Mouse (Mus musculus): Measurements from ENCODE around the gene Skap2. TPM values are rescaled to one million over a fixed set of nuclear protein-coding genes. Genes with fewer than 3 reads are reported as not detected.
A peak's percentile ranks its signal among the peaks of the same experiment; 100 is the strongest.

The Skap2 gene
- polyA plus RNA-seq, 1 experiment from 2014 or later: 13.5 TPM

DNA sequence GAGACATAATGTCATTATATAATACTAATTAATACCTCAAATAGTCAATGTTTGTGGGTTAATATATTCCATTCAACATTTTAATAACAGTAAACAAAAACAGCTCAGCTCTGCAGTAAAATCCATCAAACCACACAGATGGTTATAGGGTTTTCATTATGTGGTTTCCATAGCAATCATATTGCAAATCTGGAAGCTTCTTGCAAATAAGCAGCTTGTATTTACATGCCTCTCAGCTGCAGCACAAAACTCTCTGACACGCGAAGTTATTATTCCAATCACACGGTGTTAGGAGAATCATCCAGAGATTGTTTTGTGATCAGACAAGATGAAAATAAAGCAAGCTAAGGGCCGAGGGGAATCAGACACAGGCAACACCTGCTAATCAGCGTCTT lies 129.5 kb downstream of the Skap2 start:
- H3K4me3 ChIP-seq: no peak overlapping the region
- no peaks in the 10 kb centered on the region for H3K27me3 ChIP-seq
- no peak overlapping the region for H3K27ac ChIP-seq
- H3K36me3 ChIP-seq: no peaks in the 10 kb centered on the region
- no peak overlapping the region for H3K4me2 ChIP-seq
- H3K9me3 ChIP-seq (replicated peaks): no peaks in the 10 kb centered on the region
- H3K9ac ChIP-seq: no peak overlapping the region
- 81% methylated on average over 5 of the region's 5 CpGs for WGBS
- peaks cover 30% of the 10 kb centered on the region for H3K4me1 ChIP-seq (replicated peaks)
- ATAC-seq (replicated peaks; ENCODE audit: insufficient number of reproducible peaks, insufficient read depth, low FRiP score, low read depth): no peak

- 81% methylated on average over 17 of the region's 17 CpGs for WGBS
These were observed 130.0 kb downstream of the Skap2 start for GRCm38 (mm10) chr6:51882266-51882879.

GRCm38 (mm10) chr6:51881181-51881968 lies 131.0 kb downstream of the Skap2 start:
- H3K4me3 ChIP-seq: no peak overlapping the region
- no peak overlapping the region for H3K9ac ChIP-seq
- H3K36me3 ChIP-seq: no peaks in the 10 kb centered on the region
- no peaks in the 10 kb centered on the region for H3K9me3 ChIP-seq (replicated peaks)
- WGBS: 44% methylated on average over 13 of the region's 13 CpGs
- 0 out of 2 replicates have a peak overlapping the region, but pooled peaks have one; percentile 10 for H3K4me2 ChIP-seq
- H3K27me3 ChIP-seq: no peaks in the 10 kb centered on the region
- H3K27ac ChIP-seq: peak overlapping the region; percentile 83
- ATAC-seq (replicated peaks; ENCODE audit: insufficient number of reproducible peaks, insufficient read depth, low FRiP score, low read depth): peak; percentile 69; the same call in 1 of the 2 replicates
- peaks cover 26% of the 10 kb centered on the region for H3K4me1 ChIP-seq (replicated peaks)

More at GRCm38 (mm10) chr6:51882266-51882879, 130.0 kb downstream of the Skap2 start:
- no peaks in the 10 kb centered on the region for H3K36me3 ChIP-seq
- H3K9ac ChIP-seq: no peak overlapping the region
- no peak overlapping the region for H3K4me2 ChIP-seq
- peaks cover 27% of the 10 kb centered on the region for H3K4me1 ChIP-seq (replicated peaks)
- no peak for ATAC-seq (replicated peaks; ENCODE audit: insufficient number of reproducible peaks, insufficient read depth, low FRiP score, low read depth)
- H3K4me3 ChIP-seq: no peak overlapping the region
- no peaks in the 10 kb centered on the region for H3K27me3 ChIP-seq
- no peak overlapping the region for H3K27ac ChIP-seq
- H3K9me3 ChIP-seq (replicated peaks): no peaks in the 10 kb centered on the region

DNA sequence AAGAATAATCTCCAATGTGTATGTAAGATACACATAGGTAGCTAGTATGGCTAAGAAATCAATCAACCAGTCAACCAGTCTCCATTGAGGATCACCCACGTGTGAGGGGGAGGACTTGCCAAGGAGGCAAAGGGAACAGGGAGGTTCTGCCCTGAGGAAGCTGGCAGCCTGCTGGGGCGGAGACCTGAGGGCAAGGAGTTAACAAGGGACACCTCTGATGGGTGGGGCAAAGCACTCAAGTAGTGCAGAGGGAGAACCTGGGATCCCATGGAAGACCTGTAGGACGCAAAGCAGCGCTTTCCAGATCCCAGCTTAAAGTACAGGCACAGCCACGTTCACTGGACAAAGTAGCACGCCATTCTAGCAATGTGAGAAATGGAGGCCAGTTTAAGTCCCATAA lies 131.6 kb downstream of the Skap2 start:
- Histone ChIP-seq H3K4me1 (replicated peaks) (peaks cover 29% of the 10 kb centered on the region), H3K4me2 (0 out of 2 replicates have a peak overlapping the region, but pooled peaks have one; percentile 10)

DNA sequence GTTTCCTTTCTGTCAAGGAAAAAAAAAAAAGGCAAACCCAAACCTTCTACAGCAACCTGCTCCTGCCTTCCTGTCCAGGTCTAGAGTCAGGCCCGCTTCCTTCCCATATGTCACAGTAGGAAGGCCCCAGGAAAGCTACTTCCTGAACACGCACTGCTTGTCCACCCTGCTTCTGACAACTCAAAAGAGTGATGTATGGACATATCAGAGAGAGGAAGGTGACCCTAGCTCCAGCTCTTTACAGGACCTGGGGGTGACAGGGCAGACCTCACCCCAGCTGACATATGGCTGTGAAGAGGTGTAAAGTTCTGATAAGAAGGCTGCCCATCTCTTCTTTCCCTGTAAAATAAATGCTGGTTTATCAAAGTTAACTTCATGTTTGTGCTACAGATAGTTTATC lies 133.8 kb downstream of the Skap2 start:
- Histone ChIP-seq H3K36me3 (no peaks in the 10 kb centered on the region), H3K4me1 (replicated peaks) (peaks cover 29% of the 10 kb centered on the region), H3K27ac (no peak overlapping the region; the same call in 1 of the 2 replicates), H3K9me3 (replicated peaks) (no peaks in the 10 kb centered on the region), H3K9ac (no peak overlapping the region), H3K4me2 (no peak overlapping the region), H3K4me3 (no peak overlapping the region), H3K27me3 (no peaks in the 10 kb centered on the region)
- 85% methylated on average over 2 of the region's 2 CpGs for WGBS
- no peak for ATAC-seq (replicated peaks; ENCODE audit: insufficient number of reproducible peaks, insufficient read depth, low FRiP score, low read depth)

More for the DNA sequence above, 131.6 kb downstream of the Skap2 start:
- no peaks in the 10 kb centered on the region for H3K27me3 ChIP-seq
- no peak overlapping the region for H3K4me3 ChIP-seq
- no peak for ATAC-seq (replicated peaks; ENCODE audit: insufficient number of reproducible peaks, insufficient read depth, low FRiP score, low read depth)
- H3K27ac ChIP-seq: peak overlapping the region; percentile 83
- H3K9ac ChIP-seq: no peak overlapping the region
- WGBS: 51% methylated on average over 6 of the region's 6 CpGs
- H3K36me3 ChIP-seq: no peaks in the 10 kb centered on the region
- H3K9me3 ChIP-seq (replicated peaks): no peaks in the 10 kb centered on the region

DNA sequence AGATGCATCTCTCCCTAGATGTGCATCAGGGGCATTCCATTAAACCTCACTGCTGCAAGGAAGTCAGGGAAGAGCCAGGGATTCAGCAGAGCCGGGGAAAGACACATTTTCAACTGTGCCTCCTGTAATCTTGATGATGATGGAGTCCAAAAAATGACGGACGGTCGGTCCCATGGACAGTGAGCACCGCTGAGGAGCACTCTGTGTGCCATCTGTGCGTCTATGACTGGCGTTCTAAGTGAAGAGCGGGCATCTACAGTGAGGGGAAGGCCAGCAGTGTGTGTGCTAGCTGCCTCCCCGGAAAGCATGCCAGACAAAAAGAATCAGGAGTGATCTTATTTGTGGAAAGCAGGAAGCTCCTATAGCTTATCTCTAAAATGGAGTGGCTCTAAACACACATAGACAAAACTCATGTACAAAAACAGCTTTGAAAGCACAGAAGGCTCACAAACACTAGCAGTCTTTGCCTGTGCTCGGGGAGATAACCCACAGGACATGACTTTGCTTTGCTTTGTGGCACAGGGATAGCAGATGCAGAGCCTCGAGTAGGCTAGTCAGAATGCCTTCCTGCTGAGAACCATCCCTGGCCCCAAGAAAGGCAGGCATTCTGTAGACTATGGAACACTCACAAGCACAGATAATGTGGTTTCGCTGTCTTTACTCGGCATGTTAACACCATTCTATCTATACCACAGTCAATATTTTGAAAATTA lies 135.4 kb downstream of the Skap2 start:
- Histone ChIP-seq H3K4me2 (no peak overlapping the region), H3K4me3 (no peak overlapping the region), H3K27me3 (no peaks in the 10 kb centered on the region), H3K9ac (no peak overlapping the region), H3K9me3 (replicated peaks) (no peaks in the 10 kb centered on the region), H3K4me1 (replicated peaks) (peaks cover 29% of the 10 kb centered on the region), H3K36me3 (no peaks in the 10 kb centered on the region), H3K27ac (peak overlapping the region; percentile 37; the same call in 1 of the 2 replicates)
- no peak for ATAC-seq (replicated peaks; ENCODE audit: insufficient number of reproducible peaks, insufficient read depth, low FRiP score, low read depth)
- 58% methylated on average over 13 of the region's 13 CpGs for WGBS

GRCm38 (mm10) chr6:51875884-51876626 lies 136.3 kb downstream of the Skap2 start:
- Histone ChIP-seq H3K27ac (no peak overlapping the region), H3K4me3 (no peak overlapping the region), H3K4me1 (replicated peaks) (peaks cover 24% of the 10 kb centered on the region), H3K36me3 (no peaks in the 10 kb centered on the region), H3K4me2 (no peak overlapping the region), H3K9ac (no peak overlapping the region), H3K27me3 (no peaks in the 10 kb centered on the region), H3K9me3 (replicated peaks) (no peaks in the 10 kb centered on the region)
- no peak; the same call in 1 of the 2 replicates for ATAC-seq (replicated peaks; ENCODE audit: insufficient number of reproducible peaks, insufficient read depth, low FRiP score, low read depth)
- WGBS: 35% methylated on average over 6 of the region's 6 CpGs

- Histone ChIP-seq H3K27me3 (no peaks in the 10 kb centered on the region), H3K4me1 (replicated peaks) (peaks cover 19% of the 10 kb centered on the region), H3K4me2 (no peak overlapping the region), H3K9ac (no peak overlapping the region), H3K9me3 (replicated peaks) (no peaks in the 10 kb centered on the region), H3K36me3 (no peaks in the 10 kb centered on the region), H3K4me3 (no peak overlapping the region), H3K27ac (no peak overlapping the region)
- 46% methylated on average over 2 of the region's 2 CpGs for WGBS
- no peak for ATAC-seq (replicated peaks; ENCODE audit: insufficient number of reproducible peaks, insufficient read depth, low FRiP score, low read depth)
These were observed 138.3 kb downstream of the Skap2 start for GRCm38 (mm10) chr6:51874035-51874434.

GRCm38 (mm10) chr6:51871135-51871534 lies 141.2 kb downstream of the Skap2 start:
- no peaks in the 10 kb centered on the region for H3K27me3 ChIP-seq
- H3K4me3 ChIP-seq: no peak overlapping the region
- H3K9ac ChIP-seq: no peak overlapping the region
- ATAC-seq (replicated peaks; ENCODE audit: insufficient number of reproducible peaks, insufficient read depth, low FRiP score, low read depth): no peak
- peaks cover under 1% of the 10 kb centered on the region for H3K4me1 ChIP-seq (replicated peaks)
- H3K4me2 ChIP-seq: no peak overlapping the region
- no peaks in the 10 kb centered on the region for H3K9me3 ChIP-seq (replicated peaks)
- H3K27ac ChIP-seq: no peak overlapping the region
- 14% methylated on average over 1 of the region's 1 CpGs for WGBS
- no peaks in the 10 kb centered on the region for H3K36me3 ChIP-seq

GRCm38 (mm10) chr6:51870294-51870693 lies 142.1 kb downstream of the Skap2 start:
- H3K4me1 ChIP-seq (replicated peaks): no peaks in the 10 kb centered on the region
- no peaks in the 10 kb centered on the region for H3K27me3 ChIP-seq
- no peak overlapping the region for H3K27ac ChIP-seq
- H3K36me3 ChIP-seq: no peaks in the 10 kb centered on the region
- no peak overlapping the region for H3K4me2 ChIP-seq
- H3K9ac ChIP-seq: no peak overlapping the region
- WGBS: 88% methylated on average over 1 of the region's 1 CpGs
- no peak for ATAC-seq (replicated peaks; ENCODE audit: insufficient number of reproducible peaks, insufficient read depth, low FRiP score, low read depth)
- H3K9me3 ChIP-seq (replicated peaks): no peaks in the 10 kb centered on the region
- no peak overlapping the region for H3K4me3 ChIP-seq

GRCm38 (mm10) chr6:51866596-51866995 lies 145.8 kb downstream of the Skap2 start:
- H3K27me3 ChIP-seq: no peaks in the 10 kb centered on the region
- peaks cover 9% of the 10 kb centered on the region for H3K4me1 ChIP-seq (replicated peaks)
- H3K4me2 ChIP-seq: no peak overlapping the region
- no peak overlapping the region for H3K4me3 ChIP-seq
- H3K27ac ChIP-seq: no peak overlapping the region
- H3K9me3 ChIP-seq (replicated peaks): no peaks in the 10 kb centered on the region
- WGBS: 78% methylated on average over 3 of the region's 3 CpGs
- no peak for ATAC-seq (replicated peaks; ENCODE audit: insufficient number of reproducible peaks, insufficient read depth, low FRiP score, low read depth)
- H3K9ac ChIP-seq: no peak overlapping the region
- H3K36me3 ChIP-seq: no peaks in the 10 kb centered on the region

Measured in heart, embryonic 15.5 days (tissue).